Mouse (Mus musculus): ENCODE measurements around the gene Bcl2a1b. TPM values are rescaled to one million over a fixed set of nuclear protein-coding genes. Genes with fewer than 3 reads are reported as not detected.
"Not testable (repeated sequence)": the region's sequence is repeated elsewhere in the genome, so short reads cannot be mapped to it uniquely, and the experiment has no call there.

The Bcl2a1b gene
- polyA plus RNA-seq, 2 experiments = 0.94 to 1.1 TPM

DNA sequence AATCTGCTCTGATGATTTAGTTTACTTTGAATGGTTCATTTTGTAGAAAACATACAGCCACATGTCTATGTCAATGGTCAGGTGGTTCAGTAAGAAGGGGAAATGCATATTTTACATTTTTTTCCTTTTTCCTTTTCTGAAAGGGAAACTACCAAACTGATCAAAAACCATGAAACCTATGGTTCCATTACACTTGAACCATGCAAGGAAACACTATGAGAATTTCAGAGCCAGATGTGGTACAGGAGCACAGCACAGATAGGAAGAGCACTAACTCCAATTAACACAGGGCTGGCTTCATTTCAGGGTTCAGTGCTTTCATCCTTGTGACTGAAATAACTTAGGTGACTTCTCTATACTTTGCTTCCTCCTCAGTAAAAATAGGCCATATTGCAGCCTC is 3.2 kb downstream of the Bcl2a1b start:
- not testable (repeated sequence) for DNase-seq (ENCODE audit: low read depth in 3 of 3, low spot score in 3 of 3); H3K9ac ChIP-seq (replicated peaks); ATAC-seq (ENCODE audit: insufficient read depth); H3K4me1 ChIP-seq (replicated peaks; ENCODE audit: control insufficient read depth in 2 of 2, insufficient read depth in 2 of 2, low read length in 1 of 2); H3K36me3 ChIP-seq (replicated peaks; ENCODE audit: control insufficient read depth, insufficient read depth, low read depth); H3K4me3 ChIP-seq (ENCODE audit: insufficient read depth in 1 of 2, low read depth in 2 of 2, low read length in 2 of 2); H3K27me3 ChIP-seq (ENCODE audit: control insufficient read depth, insufficient read depth, low read length); H3K9me3 ChIP-seq (ENCODE audit: control insufficient read depth, low read length); H3K4me2 ChIP-seq (ENCODE audit: low read depth); H3K27ac ChIP-seq

DNA sequence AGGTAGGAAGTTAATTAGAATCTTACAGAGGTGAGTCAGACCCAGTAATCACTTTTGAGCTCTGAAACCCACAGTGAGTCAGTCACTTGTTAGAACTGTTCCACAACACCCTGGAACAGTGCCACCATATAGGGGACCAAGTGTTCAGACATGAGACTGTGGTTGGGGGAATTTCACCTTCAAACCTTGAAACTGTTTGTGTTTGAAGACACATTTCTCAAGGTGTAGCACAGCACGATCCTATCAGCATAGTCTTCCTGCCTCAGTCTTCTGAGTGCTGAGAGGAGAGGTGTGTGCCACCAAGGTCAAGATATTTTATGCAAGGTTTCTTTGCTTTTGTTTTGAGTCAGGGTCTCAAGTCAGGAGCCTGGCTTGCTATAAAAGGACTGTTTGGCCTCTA is 9.9 kb downstream of the Bcl2a1b start:
- not testable (repeated sequence) for H3K4me3 ChIP-seq (ENCODE audit: insufficient read depth in 1 of 2, low read depth in 2 of 2, low read length in 2 of 2); H3K36me3 ChIP-seq (replicated peaks; ENCODE audit: control insufficient read depth, insufficient read depth, low read depth); H3K4me1 ChIP-seq (replicated peaks; ENCODE audit: control insufficient read depth in 2 of 2, insufficient read depth in 2 of 2, low read length in 1 of 2); H3K9ac ChIP-seq (replicated peaks); H3K9me3 ChIP-seq (ENCODE audit: control insufficient read depth, low read length); H3K27ac ChIP-seq; H3K4me2 ChIP-seq (ENCODE audit: low read depth); H3K27me3 ChIP-seq (ENCODE audit: control insufficient read depth, insufficient read depth, low read length); ATAC-seq (ENCODE audit: insufficient read depth); DNase-seq (ENCODE audit: low read depth in 3 of 3, low spot score in 3 of 3)
- WGBS (ENCODE audit: insufficient replicate concordance) = 47% methylated on average over 1 of the region's 1 CpGs

DNA sequence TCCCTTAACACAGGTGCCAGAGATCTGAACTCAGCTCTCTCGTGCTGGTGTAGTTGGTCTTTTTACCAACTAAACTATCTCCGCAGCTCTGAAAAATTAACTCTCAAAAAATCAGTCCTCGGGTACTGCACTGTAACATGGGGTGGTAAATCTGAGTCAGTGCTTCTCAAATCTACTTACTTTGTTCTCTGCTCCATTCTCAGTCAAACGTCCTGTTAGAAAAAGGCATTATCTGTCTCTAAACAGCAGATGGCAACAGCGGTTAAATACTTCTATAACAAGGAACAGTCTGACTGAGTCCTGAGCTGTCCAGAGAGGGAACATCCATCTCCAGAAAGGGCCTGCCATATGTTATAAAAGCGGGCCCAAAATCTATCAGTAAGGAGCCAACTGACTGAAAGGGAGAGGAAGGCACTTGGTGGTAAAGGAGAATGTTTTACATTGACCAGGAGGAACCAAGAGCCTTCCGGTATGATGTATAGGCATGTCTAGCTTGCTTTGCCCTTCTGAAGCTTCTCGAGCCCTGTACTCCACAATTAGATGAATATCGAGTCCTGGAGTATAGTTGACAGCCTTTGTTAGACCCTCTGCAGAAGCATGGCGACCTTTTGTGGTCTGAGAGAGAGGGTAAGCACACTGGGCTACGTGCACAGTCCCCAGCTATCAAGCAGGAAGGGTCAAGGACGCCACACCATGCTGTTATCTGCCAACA is 11.5 kb downstream of the Bcl2a1b start, which contains the start of gene Mthfs:
Mthfs (plus strand) TSS at position 324 of the 712 bp plus-strand sequence.
- H3K4me2 ChIP-seq (ENCODE audit: low read depth) = peak within 1 kb of the TSS; percentile 54
- not testable (repeated sequence) for H3K4me1 ChIP-seq (replicated peaks; ENCODE audit: control insufficient read depth in 2 of 2, insufficient read depth in 2 of 2, low read length in 1 of 2); DNase-seq (ENCODE audit: low read depth in 3 of 3, low spot score in 3 of 3); H3K36me3 ChIP-seq (replicated peaks; ENCODE audit: control insufficient read depth, insufficient read depth, low read depth); H3K27ac ChIP-seq; H3K27me3 ChIP-seq (ENCODE audit: control insufficient read depth, insufficient read depth, low read length); H3K9me3 ChIP-seq (ENCODE audit: control insufficient read depth, low read length)
- WGBS (ENCODE audit: insufficient replicate concordance) = 22% methylated on average over 9 of the region's 12 CpGs
- peak within 1 kb of the TSS; percentile 39 to 56 for H3K4me3 ChIP-seq (ENCODE audit: insufficient read depth in 1 of 2, low read depth in 2 of 2, low read length in 2 of 2)
- H3K9ac ChIP-seq (replicated peaks) = peak within 1 kb of the TSS; percentile 34; the same call in 1 of the 2 replicates
- peak; percentile 46 for ATAC-seq (ENCODE audit: insufficient read depth)

DNA sequence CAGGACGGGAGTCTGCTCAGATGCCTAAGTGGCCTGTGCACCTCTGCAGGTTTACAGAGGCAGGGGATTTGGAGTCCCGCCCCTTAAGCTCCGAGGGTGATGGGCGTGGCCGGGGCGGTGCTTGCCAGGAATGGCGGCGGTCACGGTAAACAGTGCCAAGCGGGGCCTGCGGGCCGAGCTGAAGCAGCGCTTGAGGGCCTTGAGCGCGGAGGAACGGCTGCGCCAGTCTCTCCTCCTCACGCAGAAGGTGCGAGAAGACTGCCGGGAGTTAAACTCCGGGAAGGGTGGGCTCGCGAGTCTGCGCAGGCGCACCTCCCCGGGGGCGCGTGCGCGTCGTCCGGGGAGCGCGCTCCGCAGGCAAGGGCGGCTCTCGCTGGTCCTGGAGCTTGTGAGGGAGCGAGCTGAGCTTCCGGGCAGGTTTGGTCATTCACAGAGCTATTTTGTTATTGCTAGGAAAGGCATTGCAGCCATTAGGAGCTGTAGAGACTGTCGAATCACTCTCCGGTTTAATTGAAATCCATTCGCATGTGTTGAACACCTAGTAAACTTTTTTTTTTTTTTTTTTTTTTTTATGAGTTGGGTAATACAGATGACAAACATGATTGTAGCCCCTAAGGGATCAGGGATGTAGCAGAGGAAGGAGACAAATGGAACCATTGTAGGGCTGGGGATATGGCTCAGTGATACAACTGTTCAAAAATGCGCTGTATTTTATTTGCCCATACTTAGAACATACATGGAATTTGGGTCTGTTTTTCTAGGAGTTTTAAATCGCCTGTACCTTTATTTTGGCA is 12.3 kb downstream of the Bcl2a1b start:
- H3K9me3 ChIP-seq (ENCODE audit: control insufficient read depth, low read length); H3K4me1 ChIP-seq (replicated peaks; ENCODE audit: control insufficient read depth in 2 of 2, insufficient read depth in 2 of 2, low read length in 1 of 2); DNase-seq (ENCODE audit: low read depth in 3 of 3, low spot score in 3 of 3); H3K36me3 ChIP-seq (replicated peaks; ENCODE audit: control insufficient read depth, insufficient read depth, low read depth); H3K27me3 ChIP-seq (ENCODE audit: control insufficient read depth, insufficient read depth, low read length); H3K27ac ChIP-seq: not testable (repeated sequence)
- Histone ChIP-seq H3K4me2 (ENCODE audit: low read depth) (peak overlapping the region; percentile 54), H3K9ac (replicated peaks) (peak overlapping the region; percentile 34; the same call in 1 of the 2 replicates), H3K4me3 (ENCODE audit: insufficient read depth in 1 of 2, low read depth in 2 of 2, low read length in 2 of 2) (peak overlapping the region; percentile 39 to 56)
- WGBS (ENCODE audit: insufficient replicate concordance) = 10% methylated on average over 4 of the region's 44 CpGs
- ATAC-seq (ENCODE audit: insufficient read depth) = peak; percentile 94

DNA sequence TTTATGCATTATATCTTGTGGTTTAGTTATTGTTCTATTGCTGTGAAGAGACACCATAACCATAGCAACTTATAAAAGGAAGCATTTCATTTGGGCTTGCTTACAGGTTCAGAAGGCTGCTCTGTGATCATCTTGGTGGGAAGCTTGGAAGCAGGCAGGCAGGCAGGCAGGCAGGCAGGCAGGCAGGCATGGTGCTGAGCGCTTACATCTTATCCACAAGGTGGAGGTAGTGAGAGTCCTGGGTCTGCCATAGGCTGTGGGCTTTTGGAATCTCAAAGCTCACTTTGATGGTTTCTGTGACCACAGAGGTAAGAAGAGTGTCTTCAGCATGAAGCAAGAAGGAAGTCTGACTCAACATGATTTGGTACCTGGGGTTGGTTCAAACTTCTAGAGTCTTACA is 13.4 kb downstream of the Bcl2a1b start:
- ATAC-seq (ENCODE audit: insufficient read depth); H3K36me3 ChIP-seq (replicated peaks; ENCODE audit: control insufficient read depth, insufficient read depth, low read depth); DNase-seq (ENCODE audit: low read depth in 3 of 3, low spot score in 3 of 3); H3K9ac ChIP-seq (replicated peaks); H3K4me2 ChIP-seq (ENCODE audit: low read depth); H3K4me1 ChIP-seq (replicated peaks; ENCODE audit: control insufficient read depth in 2 of 2, insufficient read depth in 2 of 2, low read length in 1 of 2); H3K9me3 ChIP-seq (ENCODE audit: control insufficient read depth, low read length); H3K27me3 ChIP-seq (ENCODE audit: control insufficient read depth, insufficient read depth, low read length); H3K4me3 ChIP-seq (ENCODE audit: insufficient read depth in 1 of 2, low read depth in 2 of 2, low read length in 2 of 2); H3K27ac ChIP-seq: not testable (repeated sequence)
- TF ChIP-seq CTCF (IDR thresholded peaks at IDR 0.05; ENCODE audit: low read depth) = peak; percentile 37
- WGBS (ENCODE audit: insufficient replicate concordance) = 43% methylated on average over 1 of the region's 1 CpGs

DNA sequence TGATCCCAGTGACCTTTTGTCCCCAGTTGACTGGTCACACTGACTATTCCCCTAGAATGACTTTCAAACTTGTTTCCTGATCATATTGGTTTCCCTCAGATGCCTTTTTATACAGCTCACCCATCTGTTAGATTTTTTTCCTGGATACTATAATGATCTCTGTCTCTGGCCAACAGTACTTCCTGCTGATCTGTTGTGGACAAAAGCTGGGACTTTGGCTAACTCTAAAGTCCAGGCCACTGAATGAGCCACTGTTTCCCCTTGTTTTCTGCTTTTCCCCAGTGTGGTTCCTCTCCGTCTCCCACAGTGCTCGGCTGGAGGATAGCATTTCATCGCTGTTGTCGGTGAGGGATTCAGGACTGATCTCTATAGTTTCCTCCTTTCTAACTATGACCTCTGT is 19.2 kb downstream of the Bcl2a1b start:
- not testable (repeated sequence) for ATAC-seq (ENCODE audit: insufficient read depth); H3K9ac ChIP-seq (replicated peaks); H3K4me2 ChIP-seq (ENCODE audit: low read depth); H3K36me3 ChIP-seq (replicated peaks; ENCODE audit: control insufficient read depth, insufficient read depth, low read depth); H3K9me3 ChIP-seq (ENCODE audit: control insufficient read depth, low read length); DNase-seq (ENCODE audit: low read depth in 3 of 3, low spot score in 3 of 3); H3K4me1 ChIP-seq (replicated peaks; ENCODE audit: control insufficient read depth in 2 of 2, insufficient read depth in 2 of 2, low read length in 1 of 2); H3K27ac ChIP-seq; H3K4me3 ChIP-seq (ENCODE audit: insufficient read depth in 1 of 2, low read depth in 2 of 2, low read length in 2 of 2); H3K27me3 ChIP-seq (ENCODE audit: control insufficient read depth, insufficient read depth, low read length)
- WGBS (ENCODE audit: insufficient replicate concordance) = 72% methylated on average over 4 of the region's 4 CpGs

DNA sequence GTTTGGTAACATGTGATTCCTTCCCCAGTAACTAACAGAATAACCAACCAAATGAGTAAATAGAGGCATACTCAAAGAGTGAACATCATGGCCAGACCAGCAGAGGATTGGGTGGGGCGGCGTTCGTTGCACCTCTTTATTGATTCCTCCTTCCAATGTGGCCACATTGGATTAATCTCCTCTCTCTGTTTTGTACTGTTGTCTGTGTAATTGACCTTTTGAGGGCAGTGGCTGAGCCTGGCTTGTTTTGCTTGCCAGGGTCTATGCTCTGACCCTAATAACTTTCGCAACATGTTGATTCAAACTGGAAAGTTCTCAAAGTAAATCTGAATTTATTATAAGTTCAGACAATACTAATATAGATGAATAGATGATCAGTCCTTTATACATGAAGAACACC is 20.7 kb downstream of the Bcl2a1b start:
- H3K27ac ChIP-seq; H3K4me1 ChIP-seq (replicated peaks; ENCODE audit: control insufficient read depth in 2 of 2, insufficient read depth in 2 of 2, low read length in 1 of 2); DNase-seq (ENCODE audit: low read depth in 3 of 3, low spot score in 3 of 3); H3K4me3 ChIP-seq (ENCODE audit: insufficient read depth in 1 of 2, low read depth in 2 of 2, low read length in 2 of 2); H3K27me3 ChIP-seq (ENCODE audit: control insufficient read depth, insufficient read depth, low read length); H3K9me3 ChIP-seq (ENCODE audit: control insufficient read depth, low read length); H3K9ac ChIP-seq (replicated peaks); H3K4me2 ChIP-seq (ENCODE audit: low read depth); H3K36me3 ChIP-seq (replicated peaks; ENCODE audit: control insufficient read depth, insufficient read depth, low read depth): not testable (repeated sequence)
- ATAC-seq (ENCODE audit: insufficient read depth) = 0 out of 2 replicates have a peak, but pooled peaks have one; percentile 28
- 70% methylated on average over 3 of the region's 4 CpGs for WGBS (ENCODE audit: insufficient replicate concordance)

Data from liver, embryonic 14.5 days (tissue).